Mouse (Mus musculus) yolk sac, embryonic 10.5 days (tissue): ENCODE results near the gene Atcay.
A peak's percentile ranks its signal among the peaks of the same experiment; 100 is the strongest.
"Not testable (repeated sequence)": the region's sequence is repeated elsewhere in the genome, so short reads cannot be mapped to it uniquely, and the experiment has no call there.

Experiments used
- DNase-seq: peaks from one replicate; pipeline ENCODE4 v3.0.0-alpha.2; 2017; ENCODE audit warnings: low spot score

Gene Atcay

GRCm38 (mm10) chr10:81200141-81200540 is 30.5 kb downstream of the Atcay start:
- DNase-seq: no peak

GRCm38 (mm10) chr10:81198990-81199389 is 31.6 kb downstream of the Atcay start:
- no peak for DNase-seq

GRCm38 (mm10) chr10:81198230-81198629 is 32.4 kb downstream of the Atcay start:
- no peak for DNase-seq

- DNase-seq: no peak
These were observed 33.3 kb downstream of the Atcay start for GRCm38 (mm10) chr10:81197305-81197704.

GRCm38 (mm10) chr10:81196470-81197065 is 34.1 kb downstream of the Atcay start:
- DNase-seq: no peak

- no peak for DNase-seq
These were observed 35.3 kb downstream of the Atcay start for GRCm38 (mm10) chr10:81195300-81195699.

GRCm38 (mm10) chr10:81193991-81194774 is 36.5 kb downstream of the Atcay start:
- DNase-seq: no peak

- DNase-seq: peak; percentile 56
These were observed 37.6 kb downstream of the Atcay start for GRCm38 (mm10) chr10:81192968-81193501.

- DNase-seq: peak; percentile 87
These were observed 38.2 kb downstream of the Atcay start for GRCm38 (mm10) chr10:81192270-81192967.

GRCm38 (mm10) chr10:81191342-81191982 is 39.2 kb downstream of the Atcay start:
- DNase-seq: no peak

GRCm38 (mm10) chr10:81190912-81191321 is 39.7 kb downstream of the Atcay start:
- DNase-seq: no peak

GRCm38 (mm10) chr10:81190236-81190911 is 40.3 kb downstream of the Atcay start:
- no peak for DNase-seq

- DNase-seq: no peak
These were observed 40.8 kb downstream of the Atcay start for GRCm38 (mm10) chr10:81189821-81190220.

- DNase-seq: no peak
These were observed 43.5 kb downstream of the Atcay start for GRCm38 (mm10) chr10:81187161-81187560.

- DNase-seq: peak; percentile 78
These were observed 45.9 kb downstream of the Atcay start for GRCm38 (mm10) chr10:81184765-81185164.

GRCm38 (mm10) chr10:81183805-81184204 is 46.8 kb downstream of the Atcay start, which contains the start of gene 4930442H23Rik:
Gene 4930442H23Rik (minus strand): TSS chr10:81183849.
- DNase-seq: no peak

- DNase-seq: peak; percentile 99
These were observed 48.0 kb downstream of the Atcay start, which contains the start of gene Dapk3 for GRCm38 (mm10) chr10:81182336-81183333. Gene Dapk3 (plus strand): TSS chr10:81183005.

- not testable (repeated sequence) for DNase-seq
These were observed 48.8 kb downstream of the Atcay start for GRCm38 (mm10) chr10:81181860-81182259.

GRCm38 (mm10) chr10:81180946-81181345 is 49.7 kb downstream of the Atcay start:
- DNase-seq: no peak
